Mouse (Mus musculus) liver, embryonic 14.5 days (tissue): ENCODE results near the gene Sdsl. TPM values are rescaled to one million over a fixed set of nuclear protein-coding genes. Genes with fewer than 3 reads are reported as not detected.

Experiments used
- ATAC-seq: fragments of 200-750 bp; cut with Nextera tagmentation; 2 replicates; pipeline ENCODE4 v1.8.0; 2017; ENCODE audit warnings: moderate number of reproducible peaks, mild to moderate bottlenecking, moderate library complexity; ENCODE audit not compliant: insufficient read depth
- DNase-seq, 3 experiments: peaks; one replicate each; pipeline ENCODE4 v3.0.0-alpha.2; 2012 to 2013; ENCODE audit warnings: low read depth in 3 of 3, low spot score in 3 of 3
- H3K27ac ChIP-seq: fragments of 300-500 bp; sonication (generic); 2 replicates; pipeline ENCODE4 v1.5.1; 2014; ENCODE audit warnings: moderate library complexity, mild to moderate bottlenecking, control low read depth, inconsistent platforms
- H3K27me3 ChIP-seq: fragments of 300-500 bp; sonication (generic); 2 replicates; pipeline ENCODE4 v1.6.1; 2014; ENCODE audit warnings: mild to moderate bottlenecking, low read length, moderate library complexity; ENCODE audit not compliant: control insufficient read depth, insufficient read depth
- H3K36me3 ChIP-seq: fragments of 300-500 bp; sonication (generic); replicated peaks from 2 replicates; pipeline ENCODE4 v1.6.1; 2014; ENCODE audit warnings: low read depth; ENCODE audit not compliant: control insufficient read depth, insufficient read depth
- H3K4me1 ChIP-seq, 2 experiments: fragments of 200-500 bp in 1 of 2; fragments of 300-500 bp in 1 of 2; sonication (generic) in 1 of 2; replicated peaks; 2 replicates each; pipeline ENCODE4 v1.6.1; 2012 to 2014; ENCODE audit warnings: antibody characterized with exemption in 1 of 2, inconsistent platforms in 1 of 2, low read length in 1 of 2; ENCODE audit not compliant: control insufficient read depth in 2 of 2, insufficient read depth in 2 of 2
- H3K4me2 ChIP-seq: fragments of 300-500 bp; sonication (generic); 2 replicates; pipeline ENCODE4 v1.6.1; 2014; ENCODE audit warnings: low read depth, mild to moderate bottlenecking, control low read depth, moderate library complexity
- H3K4me3 ChIP-seq, 2 experiments: fragments of 200-500 bp in 1 of 2; fragments of 300-500 bp in 1 of 2; sonication (generic) in 1 of 2; 2 replicates each; pipeline ENCODE4 v1.5.1; 2012 to 2014; ENCODE audit warnings: low read depth in 2 of 2, low read length in 2 of 2, mild to moderate bottlenecking in 2 of 2, control low read depth in 1 of 2, inconsistent platforms in 1 of 2, moderate library complexity in 1 of 2; ENCODE audit not compliant: insufficient read depth in 1 of 2
- H3K9ac ChIP-seq: fragments of 300-500 bp; sonication (generic); replicated peaks from 2 replicates; pipeline ENCODE4 v1.6.1; 2014; ENCODE audit warnings: mild to moderate bottlenecking, control low read depth, moderate library complexity
- H3K9me3 ChIP-seq: fragments of 300-500 bp; sonication (generic); 2 replicates; pipeline ENCODE4 v1.6.1; 2016; ENCODE audit warnings: low read length, mixed read lengths; ENCODE audit not compliant: control insufficient read depth
- CTCF ChIP-seq: IDR thresholded peaks from 2 replicates; pipeline ENCODE4 v1.5.1; 2016; ENCODE audit warnings: antibody characterized with exemption, low read depth, control low read depth
- EP300 ChIP-seq: IDR thresholded peaks from 2 replicates; pipeline ENCODE4 v1.6.1; 2016; ENCODE audit warnings: antibody characterized with exemption, low read depth
- WGBS: fragments of 180-500 bp; shearing (Covaris S2); extraction: QIAGEN DNeasy Blood & Tissue Kit; methylation state at CpG from one replicate; pipeline ENCODE4 v1.1.7; 2014; ENCODE audit not compliant: insufficient replicate concordance; 5-methylcytosine and 5-hydroxymethylcytosine counted together
- polyA plus RNA-seq, 2 experiments: library from polyadenylated mRNA; depleted of rRNA in 1 of 2; stranded (reverse) in 1 of 2; unstranded in 1 of 2; fragments of >200 nt; fragmentation: Nextera tagmentation in 1 of 2; extraction: Ambion mirVana in 1 of 2; gene quantifications; 2 replicates each; pipeline versions ENCODE4 v1.2.1 to v1.2.3; 2012 to 2014

Gene Sdsl
- polyA plus RNA-seq, 2 experiments, result 0.93 to 1.2 TPM

DNA sequence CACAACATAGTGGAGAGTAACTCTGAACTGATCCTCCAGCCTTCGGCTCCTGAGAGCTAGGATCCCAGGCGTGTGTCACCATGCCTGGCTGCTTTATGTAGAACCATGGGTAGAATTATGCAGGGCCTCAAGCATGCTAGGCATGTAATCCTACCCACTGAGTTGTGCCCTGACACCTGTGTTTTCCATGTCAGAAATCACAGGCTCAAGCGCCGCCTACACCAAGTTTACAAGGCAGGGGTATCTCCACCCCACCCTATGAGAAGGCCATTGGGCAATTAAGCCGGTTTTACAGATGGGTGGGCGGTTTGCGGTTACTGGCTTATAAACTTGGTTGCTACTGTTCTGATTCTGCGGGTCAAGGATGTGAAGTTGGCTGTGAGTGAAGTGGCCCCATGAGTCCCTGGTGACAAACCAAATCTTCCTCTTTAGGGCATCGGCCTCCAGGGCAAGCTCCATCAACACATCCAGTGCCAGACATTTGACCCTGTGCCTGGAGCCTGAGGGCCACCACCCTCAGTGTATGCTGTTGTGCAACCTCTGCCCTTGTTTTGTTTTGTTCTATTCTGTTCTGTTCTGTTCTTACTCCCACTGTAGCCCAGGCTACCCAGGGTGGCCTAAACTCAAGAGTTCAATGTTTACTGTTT is 41.5 kb upstream of the Sdsl start:
- DNase-seq (no peak), ATAC-seq (no peak)
- Histone ChIP-seq H3K4me1 (peaks cover 8% of the 10 kb centered on the region in 2 experiments), H3K4me3 (no peak overlapping the region), H3K27me3 (no peaks in the 10 kb centered on the region), H3K36me3 (no peaks in the 10 kb centered on the region), H3K9me3 (no peaks in the 10 kb centered on the region), H3K4me2 (no peak overlapping the region), H3K27ac (no peak overlapping the region), H3K9ac (no peak overlapping the region)
- 79% methylated on average over 9 of the region's 9 CpGs for whole genome bisulfite sequencing
- TF ChIP-seq EP300, result no peak

DNA sequence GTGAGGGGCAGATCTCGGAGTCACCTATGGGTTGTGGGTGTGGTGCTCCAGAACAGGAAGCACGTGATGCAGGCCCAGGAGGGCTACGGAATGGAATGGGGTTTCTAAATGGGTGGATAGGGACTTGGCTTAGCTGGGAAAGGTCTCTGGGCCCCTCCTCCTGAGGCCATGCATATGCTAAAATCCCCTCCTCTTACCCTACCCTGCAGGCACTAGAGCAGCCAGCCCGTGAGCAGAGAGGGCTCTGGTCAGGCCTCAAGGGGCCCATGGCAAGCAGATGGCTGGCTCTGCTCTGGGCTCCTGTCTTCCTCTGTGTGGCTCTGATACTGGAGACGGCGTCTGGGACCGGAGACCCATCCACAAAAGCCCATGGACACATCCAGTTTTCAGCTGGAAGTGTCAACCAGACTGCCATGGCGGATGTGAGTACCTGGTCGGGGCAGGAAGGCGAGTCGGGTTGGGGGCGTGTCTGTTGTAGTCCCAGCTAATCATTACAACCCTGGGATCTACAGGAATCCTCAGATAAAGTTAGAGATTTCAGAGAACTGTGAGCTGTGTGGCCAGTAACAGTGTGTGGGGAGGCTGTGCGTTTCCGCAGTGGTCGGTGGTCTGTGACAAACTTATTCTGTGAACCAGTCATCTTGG is 40.4 kb upstream of the Sdsl start:
- Histone ChIP-seq H3K9ac (no peak overlapping the region), H3K4me1 (peaks cover 8% of the 10 kb centered on the region in 2 experiments), H3K9me3 (no peaks in the 10 kb centered on the region), H3K36me3 (no peaks in the 10 kb centered on the region), H3K4me3 (no peak overlapping the region), H3K4me2 (no peak overlapping the region), H3K27me3 (no peaks in the 10 kb centered on the region), H3K27ac (no peak overlapping the region)
- WGBS, result 67% methylated on average over 15 of the region's 15 CpGs
- DNase-seq, result no peak
- TF ChIP-seq EP300 (no peak), CTCF (no peak)
- no peak for ATAC-seq

DNA sequence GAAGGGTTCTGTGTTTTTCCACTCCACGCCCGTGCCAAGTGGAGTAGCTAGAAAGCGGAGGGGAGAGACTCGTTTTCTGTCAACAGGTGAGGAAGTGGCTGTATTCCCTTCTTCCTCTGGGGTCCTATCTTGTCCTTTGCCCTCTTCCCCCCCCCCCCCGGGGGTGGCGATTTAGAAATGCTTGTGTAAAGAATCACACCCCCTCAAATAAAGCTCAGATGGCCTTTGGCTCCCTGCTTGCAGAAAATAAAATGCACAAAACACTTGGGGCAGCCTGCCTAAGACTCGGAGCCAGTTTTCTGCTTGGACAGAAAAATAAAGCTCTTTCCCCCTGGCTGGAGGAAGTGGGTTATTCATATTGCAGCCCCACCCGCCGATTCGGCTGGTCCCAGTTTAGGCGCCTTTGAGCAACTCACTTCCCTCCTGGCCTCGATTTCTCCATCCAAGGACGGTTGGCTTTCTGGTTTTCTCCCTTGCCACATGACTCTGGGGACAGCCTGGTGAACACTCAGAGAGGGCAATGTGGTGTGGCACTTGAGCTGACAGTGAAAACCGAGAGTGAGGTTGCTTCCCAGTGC is 39.1 kb upstream of the Sdsl start:
- Histone ChIP-seq H3K27ac (no peak overlapping the region), H3K9ac (peak overlapping the region; percentile 47), H3K4me1 (peaks cover 8% of the 10 kb centered on the region in 2 experiments), H3K4me2 (peak overlapping the region; percentile 83), H3K36me3 (no peaks in the 10 kb centered on the region), H3K27me3 (no peaks in the 10 kb centered on the region), H3K4me3 (peak overlapping the region; percentile 59 to 67), H3K9me3 (no peaks in the 10 kb centered on the region)
- ATAC-seq (no peak), DNase-seq (peak in 1 of 3 experiments; percentile 14)
- WGBS, result 9% methylated on average over 14 of the region's 14 CpGs
- TF ChIP-seq CTCF, result no peak

DNA sequence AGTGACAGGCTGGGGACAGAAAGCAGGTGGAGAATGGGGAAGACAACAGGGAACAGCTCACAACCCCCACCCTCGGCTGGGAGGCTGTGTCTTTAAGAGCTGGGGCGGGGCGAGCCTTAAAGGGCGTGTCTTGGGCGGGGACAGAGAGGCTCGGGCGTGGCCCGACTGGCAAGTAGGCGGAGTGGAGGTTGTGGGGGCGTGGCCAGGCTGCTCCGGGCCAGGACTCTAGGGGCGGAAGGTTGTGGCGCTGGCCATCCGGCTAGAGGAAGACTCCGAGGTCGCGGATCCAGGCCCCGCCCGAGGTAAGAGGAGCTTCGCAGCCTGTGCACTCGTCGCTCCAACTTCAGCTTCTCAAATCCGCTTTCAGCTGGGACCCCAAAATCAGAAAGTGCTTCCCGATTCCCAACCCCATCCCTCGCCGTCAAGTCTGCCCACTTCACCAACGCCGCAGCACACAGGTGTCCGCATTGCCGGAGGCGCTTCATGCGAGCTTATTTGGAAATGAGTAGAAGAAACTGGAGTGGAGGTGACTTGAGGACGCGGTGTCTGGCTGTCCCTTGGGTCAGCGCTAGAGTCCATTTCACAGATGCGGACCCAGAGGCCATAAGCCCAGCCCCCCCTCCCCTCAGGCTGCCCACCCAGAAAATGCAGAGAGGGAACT is 38.5 kb upstream of the Sdsl start, which contains the start of gene Slc8b1:
Gene Slc8b1 (plus strand): TSS at position 187 of the 661 bp plus-strand sequence.
- peak; percentile 78 to 82 (median 82) for DNase-seq
- H3K27ac ChIP-seq, result no peak within 1 kb of the TSS; the same call in 1 of the 2 replicates
- H3K9ac ChIP-seq, result peak within 1 kb of the TSS; percentile 47
- peak within 1 kb of the TSS; percentile 59 to 67 for H3K4me3 ChIP-seq
- H3K36me3 ChIP-seq, result no peaks in the 10 kb centered on the region
- no peaks in the 10 kb centered on the region for H3K9me3 ChIP-seq
- no peak for TF ChIP-seq EP300
- TF ChIP-seq CTCF, result no peak
- H3K4me2 ChIP-seq, result peak within 1 kb of the TSS; percentile 83
- peaks cover 8% of the 10 kb centered on the region in 2 experiments for H3K4me1 ChIP-seq
- peak; percentile 87 for ATAC-seq
- WGBS, result under 1% methylated on average over 36 of the region's 36 CpGs
- no peaks in the 10 kb centered on the region for H3K27me3 ChIP-seq

DNA sequence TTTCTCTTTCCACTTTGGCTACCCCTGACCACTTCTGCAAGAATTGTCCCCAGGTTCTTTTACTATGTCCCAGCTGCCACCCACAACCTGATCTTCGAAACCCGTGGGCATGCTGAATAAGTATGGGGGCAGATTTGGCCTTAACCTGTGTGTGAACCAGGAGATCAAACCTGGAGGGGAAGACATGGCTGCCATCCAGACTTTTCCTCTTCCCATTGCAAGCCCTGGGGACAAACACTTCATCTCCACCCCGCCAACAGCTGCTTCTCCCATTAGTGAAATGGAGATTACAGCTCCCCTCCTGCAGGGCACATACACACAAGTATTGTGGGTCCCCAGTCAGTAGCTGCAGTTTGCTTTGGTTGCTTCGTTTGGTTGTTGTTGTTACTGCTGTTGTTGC is 34.7 kb upstream of the Sdsl start:
- Histone ChIP-seq H3K4me3 (no peak overlapping the region), H3K27ac (no peak overlapping the region), H3K9me3 (no peaks in the 10 kb centered on the region), H3K27me3 (no peaks in the 10 kb centered on the region), H3K4me1 (peaks cover 8 to 12% of the 10 kb centered on the region in 2 experiments), H3K9ac (no peak overlapping the region), H3K36me3 (no peaks in the 10 kb centered on the region), H3K4me2 (no peak overlapping the region)
- ATAC-seq (no peak), DNase-seq (no peak)
- TF ChIP-seq EP300 (no peak), CTCF (no peak)
- 54% methylated on average over 4 of the region's 4 CpGs for WGBS
